ENCODE assay signal across 8 mouse cellular contexts in the genomic region with DNA sequence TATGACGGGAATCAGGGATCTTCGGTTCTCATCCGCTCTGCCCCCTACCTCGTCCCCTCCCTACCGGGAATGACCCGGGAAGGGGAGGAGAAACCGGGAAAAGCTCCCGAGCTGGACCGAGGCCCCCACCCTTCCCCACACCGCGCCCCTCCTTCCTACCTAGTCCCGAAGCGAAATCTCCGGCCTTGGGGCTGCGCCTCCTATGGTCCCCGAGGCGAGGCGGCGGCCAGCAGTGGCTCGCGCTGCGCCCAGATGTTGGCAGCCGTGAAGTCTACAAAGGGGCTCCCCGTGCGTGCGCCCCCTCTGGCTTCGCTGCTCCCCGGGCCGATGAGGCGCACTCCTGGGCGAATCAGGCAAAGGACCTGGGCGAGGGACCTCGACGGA. TPM values are rescaled to one million over a fixed set of nuclear protein-coding genes. Genes with fewer than 3 reads are reported as not detected.
A peak's percentile ranks its signal among the peaks of the same experiment; 100 is the strongest.
DNase-seq lines count a peak whose midpoint lies in the region; ATAC-seq and TF ChIP-seq lines count a peak whose summit lies in the region.

No protein-coding gene starts in this region.

- H3K27ac ChIP-seq in kidney, embryonic 15.5 days = peak overlapping the region; percentile 97
- peak overlapping the region; percentile 83 for H3K27ac ChIP-seq in bone marrow macrophage, adult 2 months (ENCODE audit: insufficient read depth, low read depth, low read length)
- H3K27ac ChIP-seq in hindbrain, embryonic 11.5 days (ENCODE audit: low read depth, low read length) = peak overlapping the region; percentile 90
- H3K27ac ChIP-seq in midbrain, embryonic 11.5 days (ENCODE audit: low read depth, low read length) = peak overlapping the region; percentile 91

- no peak for DNase-seq in kidney, adult 8-10 months
- DNase-seq in hindbrain, embryonic 11.5 days (ENCODE audit: low spot score) = no peak
- DNase-seq in midbrain, embryonic 11.5 days (ENCODE audit: low spot score, missing footprints) = no peak
- no peak for DNase-seq in layer of hippocampus, postnatal 36 days
- DNase-seq in layer of hippocampus, postnatal 14 days (ENCODE audit: low spot score in 2 of 2) = no peak
- DNase-seq in spleen, adult 18-20 months = no peak

- ATAC-seq in kidney, embryonic 15.5 days (replicated peaks; ENCODE audit: low FRiP score) = peak; percentile 53
- peak; percentile 46; the same call in 1 of the 2 replicates for ATAC-seq in hindbrain, embryonic 11.5 days (ENCODE audit: low FRiP score)
- peak; percentile 50 for ATAC-seq in midbrain, embryonic 11.5 days (ENCODE audit: low FRiP score)

- peaks cover 20% of the 10 kb centered on the region for H3K27me3 ChIP-seq in kidney, embryonic 15.5 days
- H3K27me3 ChIP-seq in hindbrain, embryonic 11.5 days (ENCODE audit: control insufficient read depth, insufficient read depth, low read length) = peaks cover 22% of the 10 kb centered on the region
- H3K27me3 ChIP-seq in midbrain, embryonic 11.5 days (ENCODE audit: control insufficient read depth, insufficient read depth, low read length) = peaks cover 34% of the 10 kb centered on the region

- no peak for TF ChIP-seq POLR2A in bone marrow macrophage, adult 2 months (IDR thresholded peaks at IDR 0.05; ENCODE audit: borderline replicate concordance, low read depth, low read length)

- H3K4me1 ChIP-seq in kidney, embryonic 15.5 days = peaks cover 71% of the 10 kb centered on the region
- H3K4me1 ChIP-seq in bone marrow macrophage, adult 2 months (ENCODE audit: control insufficient read depth, insufficient read depth, low read length) = peaks cover 51% of the 10 kb centered on the region
- H3K4me1 ChIP-seq in hindbrain, embryonic 11.5 days (replicated peaks; ENCODE audit: control insufficient read depth, insufficient read depth, low read length) = peaks cover 24% of the 10 kb centered on the region
- peaks cover 64% of the 10 kb centered on the region for H3K4me1 ChIP-seq in midbrain, embryonic 11.5 days (ENCODE audit: control insufficient read depth, insufficient read depth, low read length)

- H3K9ac ChIP-seq in kidney, embryonic 15.5 days = peak overlapping the region; percentile 70
- peak overlapping the region; percentile 84 for H3K9ac ChIP-seq in hindbrain, embryonic 11.5 days (ENCODE audit: low read depth, low read length)
- H3K9ac ChIP-seq in midbrain, embryonic 11.5 days (ENCODE audit: low read length) = peak overlapping the region; percentile 91

- H3K4me3 ChIP-seq in kidney, embryonic 15.5 days (replicated peaks) = peak overlapping the region; percentile 75
- H3K4me3 ChIP-seq in bone marrow macrophage, adult 2 months (ENCODE audit: insufficient read depth, low read length) = peak overlapping the region; percentile 84
- peak overlapping the region; percentile 58 for H3K4me3 ChIP-seq in hindbrain, embryonic 11.5 days (ENCODE audit: low read depth, low read length)
- peak overlapping the region; percentile 69 for H3K4me3 ChIP-seq in midbrain, embryonic 11.5 days (ENCODE audit: low read depth, low read length)

- WGBS in kidney, embryonic 15.5 days = under 1% methylated on average over 34 of the region's 34 CpGs
- 0% methylated on average over 34 of the region's 34 CpGs for WGBS in hindbrain, embryonic 11.5 days
- WGBS in midbrain, embryonic 11.5 days = under 1% methylated on average over 32 of the region's 34 CpGs

- H3K4me2 ChIP-seq in kidney, embryonic 15.5 days = peak overlapping the region; percentile 89
- H3K4me2 ChIP-seq in hindbrain, embryonic 11.5 days (replicated peaks; ENCODE audit: low read depth, low read length) = peak overlapping the region; percentile 97
- peak overlapping the region; percentile 99 for H3K4me2 ChIP-seq in midbrain, embryonic 11.5 days

- TF ChIP-seq CTCF in bone marrow macrophage, adult 2 months (IDR thresholded peaks at IDR 0.05; ENCODE audit: low read depth, low read length) = no peak

- H3K36me3 ChIP-seq in kidney, embryonic 15.5 days = peaks cover 9% of the 10 kb centered on the region
- H3K36me3 ChIP-seq in hindbrain, embryonic 11.5 days (ENCODE audit: control insufficient read depth, insufficient read depth, low read length) = no peaks in the 10 kb centered on the region
- no peaks in the 10 kb centered on the region for H3K36me3 ChIP-seq in midbrain, embryonic 11.5 days (ENCODE audit: control insufficient read depth, insufficient read depth, low read length)

- no peaks in the 10 kb centered on the region for H3K9me3 ChIP-seq in kidney, embryonic 15.5 days (replicated peaks)
- no peaks in the 10 kb centered on the region for H3K9me3 ChIP-seq in hindbrain, embryonic 11.5 days (ENCODE audit: control insufficient read depth, low read length)
- H3K9me3 ChIP-seq in midbrain, embryonic 11.5 days (ENCODE audit: control insufficient read depth, low read length) = no peaks in the 10 kb centered on the region

RNA-seq across cellular contexts. Expression of a gene that starts 1.1 kb away (rescaled TPM):
- 14.1 and 15.2 TPM in 2 replicates for polyA plus RNA-seq in kidney, embryonic 15.5 days (2015; fragmentation: Nextera tagmentation; extraction: Ambion mirVana)
- polyA plus RNA-seq in bone marrow macrophage, adult 2 months (2012; ENCODE audit: insufficient read depth, insufficient read length, missing spikeins) = 6.9 and 7.1 TPM in 2 replicates
- 3.4 and 5.6 TPM in 2 replicates for polyA plus RNA-seq in hindbrain, embryonic 11.5 days (2014; fragmentation: Nextera tagmentation; extraction: Ambion mirVana)
- 5.5 and 5.9 TPM in 2 replicates for polyA plus RNA-seq in midbrain, embryonic 11.5 days (2014; fragmentation: Nextera tagmentation; extraction: Ambion mirVana)
- 1 to 10 TPM; 1.3 to 1.4 TPM for total RNA-seq in layer of hippocampus, postnatal 36 days (2021)
- total RNA-seq in layer of hippocampus, postnatal 14 days (2021) = 1 to 10 TPM; 2.1 to 3.2 TPM

RNA-seq across cellular contexts. Expression of a gene that starts 17.4 kb away (rescaled TPM):
- polyA plus RNA-seq in kidney, embryonic 15.5 days (2015; fragmentation: Nextera tagmentation; extraction: Ambion mirVana) = 34.1 and 38.9 TPM in 2 replicates
- polyA plus RNA-seq in bone marrow macrophage, adult 2 months (2012; ENCODE audit: insufficient read depth, insufficient read length, missing spikeins) = 35.4 and 37.1 TPM in 2 replicates
- polyA plus RNA-seq in hindbrain, embryonic 11.5 days (2014; fragmentation: Nextera tagmentation; extraction: Ambion mirVana) = 38.6 and 39.1 TPM in 2 replicates
- 40.2 and 42.7 TPM in 2 replicates for polyA plus RNA-seq in midbrain, embryonic 11.5 days (2014; fragmentation: Nextera tagmentation; extraction: Ambion mirVana)
- total RNA-seq in layer of hippocampus, postnatal 36 days (2021) = 10 to 100 TPM; 75.1 to 79.4 TPM
- total RNA-seq in layer of hippocampus, postnatal 14 days (2021) = 10 to 100 TPM; 65.4 to 66.9 TPM
